ENCODE assay signal across 13 mouse cellular contexts in genomic region chr11:58143704-58144426, GRCm38 (mm10). TPM values are rescaled to one million over a fixed set of nuclear protein-coding genes. Genes with fewer than 3 reads are reported as not detected.
DNase-seq lines count a peak whose midpoint lies in the region; ATAC-seq lines count a peak whose summit lies in the region.
"Had no signal": no experiment of that assay in that cellular context is flagged by ENCODE, and none has a peak within 500 bp of the region (broad histone marks: within the 10 kb centered on the region; RNA-seq: fewer than 3 reads in every experiment).

No protein-coding gene starts in this region.

- ATAC-seq in common myeloid progenitor, adult 5-6 weeks (replicated peaks; ENCODE audit: low read depth, poor library complexity, severe bottlenecking), result peak; percentile 75
- no peak for ATAC-seq in activated CD4-positive, CD25-positive, alpha-beta regulatory T cell, adult 4 months

- DNase-seq in cerebellum, postnatal 10 days, result peak; percentile 68 to 71
- no peak for DNase-seq in cerebellum, adult 11-12 months
- DNase-seq in layer of hippocampus, postnatal 14 days (ENCODE audit: low spot score in 2 of 2), result peak; percentile 14 to 31
- DNase-seq in right cerebral cortex, postnatal 14 days, result peak; percentile 36
- no peak for DNase-seq in thymus, postnatal 10 days (ENCODE audit: low spot score in 2 of 2)
- no peak for DNase-seq in embryo, embryonic 10.5 days (ENCODE audit: low spot score)

RNA-seq across cellular contexts. Expression of gene Gemin5, which starts 24.5 kb away (rescaled TPM):
- 36.8 and 38.3 TPM in 2 replicates for total RNA-seq in common myeloid progenitor, adult 5-6 weeks (2017)
- 10 to 100 TPM; 17.7 to 20.3 TPM for total RNA-seq in layer of hippocampus, postnatal 14 days (2021)
- polyA plus RNA-seq in activated CD4-positive, CD25-positive, alpha-beta regulatory T cell, adult 4 months (2017; shearing (Covaris generic)), result 1 to 10 TPM; 4.9 to 6.3 TPM

RNA-seq across cellular contexts. Expression of gene Mrpl22, which starts 27.6 kb away (rescaled TPM):
- 55.0 and 55.2 TPM in 2 replicates for total RNA-seq in common myeloid progenitor, adult 5-6 weeks (2017)
- 10 to 100 TPM; 30.7 to 34.4 TPM for total RNA-seq in layer of hippocampus, postnatal 14 days (2021)
- 10 to 100 TPM; 63.7 to 66.7 TPM for polyA plus RNA-seq in activated CD4-positive, CD25-positive, alpha-beta regulatory T cell, adult 4 months (2017; shearing (Covaris generic))

RNA-seq across cellular contexts. Expression of gene Cnot8, which starts 39.9 kb away (rescaled TPM):
- 84.7 and 110 TPM in 2 replicates for total RNA-seq in common myeloid progenitor, adult 5-6 weeks (2017)
- 10 to 100 TPM; 48.2 to 50.3 TPM for total RNA-seq in layer of hippocampus, postnatal 14 days (2021)
- 10 to 100 TPM; 76.7 to 88.9 TPM for polyA plus RNA-seq in activated CD4-positive, CD25-positive, alpha-beta regulatory T cell, adult 4 months (2017; shearing (Covaris generic))

RNA-seq across cellular contexts. Expression of gene Gm12248, which starts 50.9 kb away (rescaled TPM):
- total RNA-seq in common myeloid progenitor, adult 5-6 weeks (2017), result not detected in 2 replicates
- not detected for total RNA-seq in layer of hippocampus, postnatal 14 days (2021)
- under 1 TPM in 1 of 2 experiments, not detected in 1; 0.22 TPM for polyA plus RNA-seq in activated CD4-positive, CD25-positive, alpha-beta regulatory T cell, adult 4 months (2017; shearing (Covaris generic))
- total RNA-seq: gastrocnemius, adult 18-20 months had no signal
- polyA plus RNA-seq: embryonic facial prominence, embryonic 14.5 days; heart, embryonic 14.5 days; liver, embryonic 14.5 days; stomach, embryonic 15.5 days had no signal

RNA-seq across cellular contexts. Expression of gene Igtp, which starts 55.5 kb away (rescaled TPM):
- 15.2 and 15.4 TPM in 2 replicates for total RNA-seq in common myeloid progenitor, adult 5-6 weeks (2017)
- 1 to 10 TPM in 1 of 2 experiments, under 1 TPM in 1; 0.97 to 1.3 TPM for total RNA-seq in layer of hippocampus, postnatal 14 days (2021)
- polyA plus RNA-seq in activated CD4-positive, CD25-positive, alpha-beta regulatory T cell, adult 4 months (2017; shearing (Covaris generic)), result 100 to 1,000 TPM; 396 to 413 TPM

Comparison
In these comparisons a context has a peak if more than half of its experiments do, and no peak if none do; other contexts are left out.
1. DNase-seq: peak in cerebellum, postnatal 10 days (2 of 2), layer of hippocampus, postnatal 14 days (2 of 2) and right cerebral cortex, postnatal 14 days (single experiment); none in cerebellum, adult 11-12 months (single experiment), thymus, postnatal 10 days (0 of 2) and embryo, embryonic 10.5 days (single experiment).